Mouse (Mus musculus) splenic B cell, adult 2 months (primary cell): ENCODE data around the gene Cacna1b.
A peak's percentile ranks its signal among the peaks of the same experiment; 100 is the strongest.

Source experiments
- DNase-seq: peaks from one replicate; pipeline ENCODE4 v3.0.0-alpha.2; 2011; ENCODE audit warnings: low read depth, low spot score
- H3K27me3 ChIP-seq: 2 replicates; pipeline ENCODE4 v1.6.1; 2012; ENCODE audit warnings: mild to moderate bottlenecking, low read length, moderate library complexity, mixed read lengths; ENCODE audit not compliant: control insufficient read depth, poor library complexity, insufficient read depth, severe bottlenecking
- H3K36me3 ChIP-seq: 2 replicates; pipeline ENCODE4 v1.6.1; 2012; ENCODE audit warnings: mild to moderate bottlenecking, low read length, moderate library complexity, mixed read lengths; ENCODE audit not compliant: control insufficient read depth, poor library complexity, insufficient read depth, severe bottlenecking

Gene Cacna1b

GRCm38 (mm10) chr2:24646452-24647146 is 116.4 kb downstream of the Cacna1b start:
- H3K27me3 ChIP-seq: no peaks in the 10 kb centered on the region
- H3K36me3 ChIP-seq: no peaks in the 10 kb centered on the region
- DNase-seq: no peak

- Histone ChIP-seq H3K27me3 (no peaks in the 10 kb centered on the region), H3K36me3 (no peaks in the 10 kb centered on the region)
- no peak for DNase-seq
These were observed 120.1 kb downstream of the Cacna1b start for GRCm38 (mm10) chr2:24642834-24643233.

- DNase-seq: no peak
These were observed 124.6 kb downstream of the Cacna1b start for GRCm38 (mm10) chr2:24638102-24638954.

GRCm38 (mm10) chr2:24633645-24634044 is 129.3 kb downstream of the Cacna1b start:
- no peaks in the 10 kb centered on the region for H3K27me3 ChIP-seq
- H3K36me3 ChIP-seq: no peaks in the 10 kb centered on the region
- DNase-seq: no peak

More at GRCm38 (mm10) chr2:24638102-24638954, 124.6 kb downstream of the Cacna1b start:
- Histone ChIP-seq H3K36me3 (no peaks in the 10 kb centered on the region), H3K27me3 (no peaks in the 10 kb centered on the region)

DNA sequence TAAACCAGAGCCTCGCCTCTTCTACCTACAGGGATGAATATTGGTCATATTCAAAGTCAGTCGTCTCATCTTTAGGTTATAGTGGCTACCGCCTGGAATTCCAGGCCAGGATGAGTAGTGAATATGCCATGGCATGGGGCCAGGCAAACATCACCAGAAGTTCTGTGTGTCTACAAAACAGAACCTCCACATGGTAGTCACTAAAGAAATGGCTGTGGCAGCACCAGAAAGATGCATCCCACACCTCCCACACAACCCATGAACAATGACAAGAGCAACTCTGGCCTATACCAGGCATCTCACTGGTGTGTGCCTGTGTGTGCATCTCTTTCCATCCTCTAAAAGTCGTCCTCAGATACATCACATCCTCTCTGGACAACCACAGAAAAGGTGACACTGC is 145.8 kb downstream of the Cacna1b start:
- H3K36me3 ChIP-seq: no peaks in the 10 kb centered on the region
- H3K27me3 ChIP-seq: no peaks in the 10 kb centered on the region
- DNase-seq: no peak

DNA sequence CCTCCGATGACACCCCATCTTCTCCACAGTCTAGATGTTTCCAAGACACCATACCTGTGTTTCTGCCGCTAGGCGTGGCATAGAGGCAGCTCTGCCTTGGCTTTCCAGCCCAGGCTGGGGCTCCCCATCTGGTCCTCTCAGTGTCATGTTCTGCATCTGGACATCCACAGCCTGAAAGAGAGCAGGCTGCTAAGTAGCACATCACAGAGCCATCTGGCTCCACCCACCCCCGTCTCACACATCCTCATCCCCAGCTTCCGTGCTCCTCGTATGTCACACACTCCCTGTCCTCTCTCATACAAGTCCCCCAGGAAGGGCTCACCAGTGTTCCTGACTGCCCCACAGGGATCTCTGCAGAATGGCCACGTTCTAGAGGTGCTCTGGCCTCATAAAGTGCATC is 153.2 kb downstream of the Cacna1b start:
- DNase-seq: no peak
- Histone ChIP-seq H3K36me3 (no peaks in the 10 kb centered on the region), H3K27me3 (no peaks in the 10 kb centered on the region)

GRCm38 (mm10) chr2:24608765-24609138 is 154.2 kb downstream of the Cacna1b start:
- Histone ChIP-seq H3K27me3 (no peaks in the 10 kb centered on the region), H3K36me3 (no peaks in the 10 kb centered on the region)
- no peak for DNase-seq

DNA sequence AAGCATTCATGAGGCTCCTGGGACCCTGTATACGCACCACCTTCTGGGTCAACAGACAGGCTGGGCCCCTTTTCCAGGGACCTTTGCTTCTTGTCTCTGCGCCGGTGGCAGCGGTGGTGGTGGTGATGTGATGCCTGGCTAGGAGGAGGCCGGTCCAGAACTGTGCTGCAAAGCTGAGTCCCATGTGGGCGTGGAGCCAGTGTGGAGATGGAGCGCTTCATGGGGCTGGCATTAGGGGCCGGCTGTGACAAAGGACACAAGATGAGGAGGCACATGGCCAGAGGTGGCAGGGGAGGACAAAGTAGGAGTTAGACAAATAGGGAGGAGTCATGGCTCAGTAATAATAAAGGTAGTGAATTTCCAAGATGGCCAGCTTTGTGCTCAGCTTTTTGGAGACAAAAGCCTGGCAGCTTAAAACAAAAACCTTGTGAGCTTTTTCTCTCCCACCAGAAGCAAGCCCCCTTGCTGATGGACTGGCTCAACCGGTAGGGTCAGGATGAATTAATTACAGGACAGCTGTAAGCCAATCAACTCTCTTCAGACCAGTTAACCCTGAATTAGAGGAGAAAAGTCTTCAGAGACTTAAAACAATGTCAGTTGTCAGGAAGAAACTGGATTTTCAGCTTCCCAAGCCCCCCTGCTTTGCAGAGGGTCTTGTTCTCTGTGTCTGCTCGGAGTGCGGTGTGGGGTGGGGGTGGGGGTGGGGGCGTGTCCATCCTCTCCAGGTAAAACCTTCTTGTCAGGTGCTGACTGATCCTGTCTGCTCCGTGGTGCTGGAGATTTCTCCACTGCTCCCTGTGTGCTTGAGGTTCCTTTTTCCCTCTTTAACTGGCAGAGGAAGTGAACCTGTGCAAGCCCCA is 154.8 kb downstream of the Cacna1b start:
- no peaks in the 10 kb centered on the region for H3K36me3 ChIP-seq
- no peak for DNase-seq
- H3K27me3 ChIP-seq: no peaks in the 10 kb centered on the region

- Histone ChIP-seq H3K27me3 (no peaks in the 10 kb centered on the region), H3K36me3 (no peaks in the 10 kb centered on the region)
- DNase-seq: no peak
These were observed 156.4 kb downstream of the Cacna1b start for GRCm38 (mm10) chr2:24606531-24606930.

DNA sequence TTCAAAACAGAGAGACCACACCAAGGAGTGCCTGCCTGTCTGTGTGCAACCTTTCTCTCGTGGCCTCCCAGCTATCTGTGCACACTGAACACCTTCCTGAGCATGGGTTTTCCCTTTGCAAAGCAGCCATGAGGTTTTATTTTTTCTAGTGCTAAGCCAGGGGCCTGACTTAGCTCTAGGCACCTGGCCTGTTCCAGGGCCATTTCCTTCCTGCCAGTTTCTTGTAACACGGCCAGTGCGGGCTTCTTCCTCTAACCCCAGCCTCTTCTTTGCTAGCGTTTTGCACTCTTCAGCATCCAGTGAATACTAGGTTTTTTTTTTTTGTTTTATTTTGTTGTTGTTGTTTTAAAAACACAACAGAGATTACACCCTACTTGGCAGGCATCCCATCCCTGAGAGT is 157.9 kb downstream of the Cacna1b start:
- no peaks in the 10 kb centered on the region for H3K36me3 ChIP-seq
- no peaks in the 10 kb centered on the region for H3K27me3 ChIP-seq
- DNase-seq: no peak

GRCm38 (mm10) chr2:24589426-24589825 is 173.5 kb downstream of the Cacna1b start:
- H3K27me3 ChIP-seq: no peaks in the 10 kb centered on the region
- H3K36me3 ChIP-seq: no peaks in the 10 kb centered on the region
- no peak for DNase-seq

DNA sequence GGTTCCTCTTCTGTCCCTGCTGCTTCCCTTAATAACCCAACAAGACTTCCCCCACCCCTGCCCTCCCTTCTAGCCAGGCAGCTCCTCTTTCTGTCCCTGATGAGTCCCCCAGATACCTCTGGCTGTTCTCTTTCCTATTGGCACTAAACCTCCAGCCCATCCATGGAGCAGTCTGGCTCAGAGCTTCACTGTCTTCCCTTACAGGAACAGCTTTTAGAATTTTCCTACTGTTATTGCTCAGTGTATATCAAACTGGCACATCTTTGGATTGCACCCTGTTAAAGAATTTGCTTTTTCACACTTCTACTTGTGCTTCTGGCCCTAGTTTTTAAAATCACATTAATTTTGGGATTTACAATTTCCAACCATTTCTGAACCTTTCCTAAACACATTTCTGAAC is 175.0 kb downstream of the Cacna1b start:
- no peak for DNase-seq
- Histone ChIP-seq H3K27me3 (no peaks in the 10 kb centered on the region), H3K36me3 (no peaks in the 10 kb centered on the region)

DNA sequence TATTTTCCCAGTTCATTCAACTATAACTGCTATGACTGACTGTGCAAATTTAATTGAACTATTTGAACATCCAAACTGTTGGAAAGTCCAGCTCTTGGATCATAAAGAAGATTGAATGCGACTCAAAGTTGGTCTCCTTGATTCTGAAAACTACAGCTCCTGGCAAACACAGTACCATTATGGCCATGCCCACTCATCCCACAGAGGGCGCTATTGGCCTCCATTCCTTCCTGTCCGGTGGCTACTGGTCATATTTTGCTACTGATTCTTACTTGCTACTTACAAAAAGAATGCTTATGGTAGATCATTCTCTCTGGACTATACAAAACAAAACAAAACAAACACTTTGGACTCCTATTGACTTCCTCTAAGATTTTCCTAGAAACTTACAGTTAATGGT is 188.3 kb downstream of the Cacna1b start:
- Histone ChIP-seq H3K27me3 (no peaks in the 10 kb centered on the region), H3K36me3 (no peaks in the 10 kb centered on the region)
- peak; percentile 40 for DNase-seq

- Histone ChIP-seq H3K36me3 (no peaks in the 10 kb centered on the region), H3K27me3 (no peaks in the 10 kb centered on the region)
- peak; percentile 20 for DNase-seq
These were observed 192.0 kb downstream of the Cacna1b start for GRCm38 (mm10) chr2:24570917-24571316.

- H3K36me3 ChIP-seq: no peaks in the 10 kb centered on the region
- DNase-seq: peak; percentile 11
- no peaks in the 10 kb centered on the region for H3K27me3 ChIP-seq
These were observed 194.4 kb downstream of the Cacna1b start for GRCm38 (mm10) chr2:24568555-24568954.
